Mouse (Mus musculus): ENCODE results near the gene Lrrc29.

GRCm38 (mm10) chr8:105293405-105293804, 32.7 kb downstream of the Lrrc29 start:
- TF ChIP-seq GATA1 (IDR thresholded peaks at IDR 0.05; ENCODE audit: low read length): no peak
- no peak for TF ChIP-seq TAL1 (IDR thresholded peaks at IDR 0.05; ENCODE audit: low read length)

Measured in erythroblast, embryonic 14.5 days (primary cell).